Mouse (Mus musculus) lung, postnatal 0 days (tissue): Measurements from ENCODE around the gene Dapk1.

ENCODE experiments used
- CTCF ChIP-seq: IDR thresholded peaks from 2 replicates; pipeline ENCODE4 v1.5.1; 2016; ENCODE audit warnings: antibody characterized with exemption, mild to moderate bottlenecking
- EP300 ChIP-seq: IDR thresholded peaks from 2 replicates; pipeline ENCODE4 v1.6.1; 2016; ENCODE audit warnings: antibody characterized with exemption, mild to moderate bottlenecking, control low read depth

GRCm38 (mm10) chr13:60662493-60663177 is 60.9 kb downstream of the Dapk1 start:
- TF ChIP-seq CTCF (no peak), EP300 (peak; percentile 88)
